Mouse (Mus musculus) c-Kit-positive CD71-positive TER-119-negative erythroid progenitor cells, embryonic 14.5 days (primary cell): ENCODE results near the gene Atf1.

ENCODE experiments used
- DNase-seq: peaks from one replicate; pipeline ENCODE4 v3.0.0-alpha.2; 2013; ENCODE audit warnings: low read depth

Gene Atf1

DNA sequence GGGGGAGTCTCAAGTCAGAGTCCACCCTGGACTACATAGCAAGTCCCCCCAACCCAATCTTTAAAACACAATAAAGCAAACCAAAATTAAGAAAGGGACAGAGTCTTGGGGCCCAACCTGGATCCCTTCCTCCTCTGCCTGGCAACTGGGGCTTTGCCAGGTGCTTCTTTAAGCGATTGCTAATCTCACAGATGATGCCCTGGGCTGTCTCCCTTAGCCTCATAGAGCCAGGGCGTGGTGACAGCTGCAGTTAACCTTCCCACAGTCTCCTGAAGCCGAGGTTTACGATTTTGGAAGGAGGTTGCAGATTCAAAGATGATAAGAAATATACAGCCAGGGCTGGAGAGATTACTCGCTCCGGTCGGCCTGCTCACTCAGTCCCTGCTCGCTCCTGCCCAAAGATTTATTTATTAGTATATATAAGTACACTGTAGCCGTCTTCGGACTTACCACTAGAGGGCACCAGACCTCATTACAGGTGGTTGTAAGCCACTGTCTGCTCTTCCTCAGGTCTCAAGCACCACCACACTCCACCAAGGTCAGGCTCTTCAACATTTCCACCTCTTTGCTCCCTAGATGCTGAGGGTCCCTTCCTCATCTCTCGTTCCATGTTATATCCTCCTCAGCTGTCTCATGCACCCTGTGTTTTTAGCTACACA, 79.9 kb downstream of the Atf1 start:
- DNase-seq, result peak; percentile 46
